Mouse (Mus musculus) MEL (cell line): ENCODE measurements around the gene Ankrd33b.

ENCODE experiments used
- CHD1 ChIP-seq: IDR thresholded peaks from 2 replicates; pipeline ENCODE4 v1.6.1; 2012; ENCODE audit warnings: low read depth, mild to moderate bottlenecking, inconsistent platforms, low read length, improper control_type of control experiment
- CHD2 ChIP-seq: IDR thresholded peaks from 2 replicates; pipeline ENCODE4 v1.6.1; 2011; ENCODE audit warnings: low read length, improper control_type of control experiment
- CTCF ChIP-seq, 3 experiments: IDR thresholded peaks in 2 of 3; conservative IDR thresholded peaks in 1 of 3; 2 replicates each; pipeline ENCODE4 v1.5.1; 2011 to 2012; ENCODE audit warnings: low read length in 3 of 3, low read depth in 2 of 3, mild to moderate bottlenecking in 2 of 3, improper control_type of control experiment in 1 of 3, inconsistent platforms in 1 of 3, mixed read lengths in 1 of 3, moderate library complexity in 1 of 3; ENCODE audit not compliant: control insufficient read depth in 1 of 3, insufficient read depth in 1 of 3, poor library complexity in 1 of 3, severe bottlenecking in 1 of 3
- ELF1 ChIP-seq: IDR thresholded peaks from 2 replicates; pipeline ENCODE4 v1.6.1; 2014; ENCODE audit warnings: low read depth, mild to moderate bottlenecking, inconsistent platforms, low read length, improper control_type of control experiment, moderate library complexity
- EP300 ChIP-seq, 2 experiments: IDR thresholded peaks; 2 replicates each; pipeline ENCODE4 v1.6.1; 2011; ENCODE audit warnings: improper control_type of control experiment in 2 of 2, low read length in 2 of 2, low read depth in 1 of 2, mild to moderate bottlenecking in 1 of 2
- ETS1 ChIP-seq: IDR thresholded peaks from 2 replicates; pipeline ENCODE4 v1.6.1; 2012; ENCODE audit warnings: low read depth, mild to moderate bottlenecking, inconsistent platforms, low read length, improper control_type of control experiment, moderate library complexity
- MAFK ChIP-seq: IDR thresholded peaks from 2 replicates; pipeline ENCODE4 v1.6.1; 2011; ENCODE audit warnings: low read depth, mild to moderate bottlenecking, low read length, improper control_type of control experiment, borderline replicate concordance
- MAX ChIP-seq: IDR thresholded peaks from 2 replicates; pipeline ENCODE4 v1.6.1; 2011; ENCODE audit warnings: low read length, improper control_type of control experiment
- MAZ ChIP-seq: IDR thresholded peaks from 2 replicates; pipeline ENCODE4 v1.6.1; 2012; ENCODE audit warnings: low read depth, mild to moderate bottlenecking, inconsistent platforms, low read length, improper control_type of control experiment
- POLR2A ChIP-seq, 2 experiments: IDR thresholded peaks; 2 replicates each; pipeline ENCODE4 v1.6.1; 2011 to 2012; ENCODE audit warnings: low read length in 2 of 2, mild to moderate bottlenecking in 2 of 2, control low read depth in 1 of 2, improper control_type of control experiment in 1 of 2, low read depth in 1 of 2, moderate library complexity in 1 of 2; ENCODE audit not compliant: control insufficient read depth in 1 of 2, insufficient read depth in 1 of 2, poor library complexity in 1 of 2
- RAD21 ChIP-seq: IDR thresholded peaks from 2 replicates; pipeline ENCODE4 v1.6.1; 2011; ENCODE audit warnings: mild to moderate bottlenecking, low read depth, low read length, improper control_type of control experiment
- UBTF ChIP-seq: IDR thresholded peaks from 2 replicates; pipeline ENCODE4 v1.6.1; 2012; ENCODE audit warnings: low read depth, mild to moderate bottlenecking, inconsistent platforms, low read length, improper control_type of control experiment, moderate library complexity, borderline replicate concordance; ENCODE audit not compliant: insufficient read depth
- USF2 ChIP-seq, 2 experiments: IDR thresholded peaks; 2 replicates each; pipeline ENCODE4 v1.6.1; 2011 to 2012; ENCODE audit warnings: improper control_type of control experiment in 2 of 2, low read length in 2 of 2, borderline replicate concordance in 1 of 2, inconsistent platforms in 1 of 2, low read depth in 1 of 2, mild to moderate bottlenecking in 1 of 2; ENCODE audit not compliant: insufficient read depth in 1 of 2
- ZMIZ1 ChIP-seq: IDR thresholded peaks from 2 replicates; pipeline ENCODE4 v1.6.1; 2012; ENCODE audit warnings: low read depth, mild to moderate bottlenecking, inconsistent platforms, low read length, improper control_type of control experiment, moderate library complexity

DNA sequence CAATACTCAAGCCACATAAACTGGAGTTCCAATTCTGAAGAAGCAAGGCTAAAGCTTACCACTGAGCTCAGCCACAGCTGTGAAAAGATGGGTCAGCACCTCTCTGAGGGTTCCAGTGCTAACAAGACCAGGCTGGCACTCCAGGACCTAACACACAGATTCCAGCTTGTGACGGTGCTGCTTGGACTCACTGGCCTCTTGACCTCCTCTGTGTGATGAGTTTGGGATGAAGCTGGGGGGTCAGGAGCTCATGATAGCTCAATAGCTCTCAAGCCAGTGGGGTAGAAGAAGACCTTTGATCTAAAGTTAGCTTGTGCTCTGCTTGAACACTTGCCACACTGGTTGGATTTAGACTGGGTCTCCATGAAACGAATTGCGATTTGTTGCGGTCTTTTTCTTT, 60.8 kb downstream of the Ankrd33b start:
- TF ChIP-seq CTCF (IDR thresholded peaks at IDR 0.05 in 2 of 3, conservative IDR thresholded peaks at IDR 0.05 in 1 of 3; ENCODE audit: control insufficient read depth in 1 of 3, insufficient read depth in 1 of 3, low read depth in 2 of 3, low read length in 3 of 3, poor library complexity in 1 of 3, severe bottlenecking in 1 of 3) = no peak
- TF ChIP-seq UBTF = no peak
- no peak for TF ChIP-seq POLR2A (IDR thresholded peaks at IDR 0.05; ENCODE audit: control insufficient read depth in 1 of 2, insufficient read depth in 1 of 2, low read depth in 1 of 2, low read length in 2 of 2, poor library complexity in 1 of 2)
- TF ChIP-seq CHD2 = no peak
- TF ChIP-seq ETS1 = no peak
- no peak for TF ChIP-seq MAZ
- TF ChIP-seq RAD21 = no peak
- TF ChIP-seq MAFK = no peak
- TF ChIP-seq EP300 (IDR thresholded peaks at IDR 0.05; ENCODE audit: low read depth in 1 of 2, low read length in 2 of 2) = no peak
- TF ChIP-seq ELF1 = no peak
- TF ChIP-seq ZMIZ1 = no peak
- TF ChIP-seq CHD1 = no peak
- no peak for TF ChIP-seq MAX
- TF ChIP-seq USF2 (IDR thresholded peaks at IDR 0.05; ENCODE audit: borderline replicate concordance in 1 of 2, insufficient read depth in 1 of 2, low read depth in 1 of 2, low read length in 2 of 2) = no peak
